Mouse (Mus musculus): ENCODE measurements around the gene Zfp618. TPM values are rescaled to one million over a fixed set of nuclear protein-coding genes. Genes with fewer than 3 reads are reported as not detected.
A peak's percentile ranks its signal among the peaks of the same experiment; 100 is the strongest.

Gene Zfp618
- polyA plus RNA-seq, 1 experiment from 2014 or later: 6.7 TPM

DNA sequence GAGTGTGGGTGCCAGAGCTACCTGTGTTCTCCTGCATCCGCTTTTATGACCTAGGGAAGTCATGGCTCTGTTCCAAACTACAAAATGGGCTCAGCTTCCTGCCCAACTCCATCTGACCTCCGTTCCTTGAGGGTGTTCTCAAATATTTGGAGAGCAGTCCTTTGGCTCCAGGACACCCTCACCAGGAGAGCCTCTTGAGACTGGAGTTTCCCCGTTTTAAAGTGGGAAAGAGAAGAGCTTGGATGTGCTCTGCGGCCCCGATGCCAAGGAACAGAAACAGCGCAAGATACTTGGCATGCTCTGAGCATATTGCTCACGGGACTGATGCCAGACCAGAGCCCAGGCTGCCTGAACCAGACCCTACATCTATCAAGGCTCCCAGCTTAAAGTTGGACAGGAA, 113.8 kb downstream of the Zfp618 start:
- 53% methylated on average over 7 of the region's 7 CpGs for WGBS
- peaks cover 3% of the 10 kb centered on the region; the same call in 1 of the 2 replicates for H3K36me3 ChIP-seq (ENCODE audit: control insufficient read depth, insufficient read depth, low read length)
- DNase-seq (ENCODE audit: low spot score): no peak

DNA sequence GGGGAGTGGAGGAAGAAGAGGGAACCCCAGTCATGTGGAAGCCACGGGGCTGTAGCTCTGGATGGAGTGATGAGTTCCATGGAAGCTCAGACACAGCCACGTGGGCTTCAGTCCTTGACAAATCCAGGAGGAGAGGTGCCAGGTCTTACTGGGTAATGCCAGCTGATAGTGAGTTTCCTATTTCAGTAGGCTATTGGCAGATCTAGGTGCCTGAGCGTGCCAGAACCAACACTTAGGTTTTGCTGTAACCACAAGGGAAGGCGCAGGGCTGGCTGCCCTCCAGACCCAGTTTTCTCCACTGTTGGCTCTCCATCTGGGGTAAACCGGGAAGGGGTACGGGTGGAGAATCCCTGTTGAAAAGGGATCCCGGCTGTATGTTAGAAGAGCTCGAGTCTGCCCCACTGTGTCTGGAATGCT, 119.1 kb downstream of the Zfp618 start:
- no peaks in the 10 kb centered on the region for H3K27me3 ChIP-seq (ENCODE audit: control insufficient read depth, insufficient read depth, low read length)
- ATAC-seq (ENCODE audit: low FRiP score, low TSS enrichment): no peak
- H3K36me3 ChIP-seq (ENCODE audit: control insufficient read depth, insufficient read depth, low read length): peaks cover 3% of the 10 kb centered on the region; the same call in 1 of the 2 replicates
- H3K9ac ChIP-seq (ENCODE audit: low read length): no peak overlapping the region
- H3K4me1 ChIP-seq (replicated peaks; ENCODE audit: control insufficient read depth, insufficient read depth): no peaks in the 10 kb centered on the region
- WGBS: 74% methylated on average over 8 of the region's 8 CpGs
- no peak for TF ChIP-seq EP300 (optimal IDR thresholded peaks at IDR 0.05)
- peak; percentile 47 for TF ChIP-seq CTCF (IDR thresholded peaks at IDR 0.05; ENCODE audit: low read depth)
- no peak for DNase-seq (ENCODE audit: low spot score)
- no peak overlapping the region for H3K4me3 ChIP-seq (ENCODE audit: low read depth, low read length)
- no peak overlapping the region for H3K27ac ChIP-seq (replicated peaks)
- no peaks in the 10 kb centered on the region for H3K9me3 ChIP-seq (ENCODE audit: control insufficient read depth, low read length)
- H3K4me2 ChIP-seq (replicated peaks; ENCODE audit: low read depth): no peak overlapping the region

More for the DNA sequence above, 113.8 kb downstream of the Zfp618 start:
- H3K27ac ChIP-seq (replicated peaks): no peak overlapping the region
- H3K9me3 ChIP-seq (ENCODE audit: control insufficient read depth, low read length): no peaks in the 10 kb centered on the region
- 0 out of 2 replicates have a peak overlapping the region, but pooled peaks have one; percentile 8 for H3K9ac ChIP-seq (ENCODE audit: low read length)
- no peaks in the 10 kb centered on the region for H3K27me3 ChIP-seq (ENCODE audit: control insufficient read depth, insufficient read depth, low read length)
- no peak overlapping the region for H3K4me2 ChIP-seq (replicated peaks; ENCODE audit: low read depth)
- H3K4me1 ChIP-seq (replicated peaks; ENCODE audit: control insufficient read depth, insufficient read depth): no peaks in the 10 kb centered on the region
- H3K4me3 ChIP-seq (ENCODE audit: low read depth, low read length): no peak overlapping the region
- ATAC-seq (ENCODE audit: low FRiP score, low TSS enrichment): no peak
- TF ChIP-seq CTCF (IDR thresholded peaks at IDR 0.05; ENCODE audit: low read depth): no peak
- TF ChIP-seq EP300 (optimal IDR thresholded peaks at IDR 0.05): no peak

DNA sequence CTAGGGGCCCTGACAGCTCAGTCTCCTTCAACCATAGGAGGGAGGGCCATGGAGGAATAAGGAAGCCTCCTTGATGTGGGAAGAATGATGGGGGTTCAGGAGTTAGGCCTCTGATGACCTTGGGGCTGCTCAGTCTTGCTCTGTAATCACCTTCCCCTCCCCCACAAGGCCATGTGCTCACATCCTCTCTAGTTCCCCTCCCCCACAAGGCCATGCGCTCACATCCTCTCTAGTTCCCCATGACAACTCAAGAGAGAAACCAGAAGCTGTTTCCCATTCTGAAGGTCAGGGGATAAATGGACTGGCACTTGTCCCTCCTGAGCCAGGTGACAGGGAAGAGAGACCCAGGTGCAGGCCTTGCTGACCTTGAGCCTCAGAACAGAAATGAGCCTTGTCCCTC, 124.1 kb downstream of the Zfp618 start:
- no peak for ATAC-seq (ENCODE audit: low FRiP score, low TSS enrichment)
- TF ChIP-seq EP300 (optimal IDR thresholded peaks at IDR 0.05) (no peak), CTCF (IDR thresholded peaks at IDR 0.05; ENCODE audit: low read depth) (no peak)
- H3K9ac ChIP-seq (ENCODE audit: low read length): no peak overlapping the region
- H3K9me3 ChIP-seq (ENCODE audit: control insufficient read depth, low read length): no peaks in the 10 kb centered on the region
- 64% methylated on average over 1 of the region's 1 CpGs for WGBS
- H3K4me3 ChIP-seq (ENCODE audit: low read depth, low read length): no peak overlapping the region
- no peaks in the 10 kb centered on the region for H3K4me1 ChIP-seq (replicated peaks; ENCODE audit: control insufficient read depth, insufficient read depth)
- DNase-seq (ENCODE audit: low spot score): no peak
- H3K4me2 ChIP-seq (replicated peaks; ENCODE audit: low read depth): no peak overlapping the region
- no peaks in the 10 kb centered on the region for H3K27me3 ChIP-seq (ENCODE audit: control insufficient read depth, insufficient read depth, low read length)
- no peaks in the 10 kb centered on the region for H3K36me3 ChIP-seq (ENCODE audit: control insufficient read depth, insufficient read depth, low read length)
- H3K27ac ChIP-seq (replicated peaks): no peak overlapping the region

DNA sequence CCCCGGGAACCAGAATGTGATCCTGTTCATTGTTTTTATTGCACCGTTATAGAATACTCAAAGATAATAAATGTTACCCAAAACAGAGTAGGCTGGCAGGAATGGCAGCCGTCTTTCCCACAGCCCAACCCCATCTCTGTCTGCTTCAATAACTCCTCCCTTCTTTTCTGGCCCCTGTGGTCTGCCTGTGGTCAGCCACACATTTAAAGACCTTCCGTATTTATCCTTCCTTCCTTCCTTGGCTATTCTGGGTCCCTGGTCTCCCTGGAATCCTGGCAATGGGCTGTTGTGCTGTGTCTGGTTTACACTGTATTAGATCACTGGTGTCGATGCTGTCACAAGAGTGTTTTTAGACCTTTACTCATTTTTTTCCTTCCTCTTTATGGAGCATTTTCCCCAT, 125.8 kb downstream of the Zfp618 start:
- H3K4me2 ChIP-seq (replicated peaks; ENCODE audit: low read depth): no peak overlapping the region
- no peak overlapping the region for H3K27ac ChIP-seq (replicated peaks)
- WGBS: 77% methylated on average over 5 of the region's 5 CpGs
- no peak overlapping the region for H3K9ac ChIP-seq (ENCODE audit: low read length)
- H3K4me1 ChIP-seq (replicated peaks; ENCODE audit: control insufficient read depth, insufficient read depth): no peaks in the 10 kb centered on the region
- DNase-seq (ENCODE audit: low spot score) (no peak), ATAC-seq (ENCODE audit: low FRiP score, low TSS enrichment) (no peak)
- H3K9me3 ChIP-seq (ENCODE audit: control insufficient read depth, low read length): no peaks in the 10 kb centered on the region
- H3K27me3 ChIP-seq (ENCODE audit: control insufficient read depth, insufficient read depth, low read length): no peaks in the 10 kb centered on the region
- H3K36me3 ChIP-seq (ENCODE audit: control insufficient read depth, insufficient read depth, low read length): no peaks in the 10 kb centered on the region
- TF ChIP-seq CTCF (IDR thresholded peaks at IDR 0.05; ENCODE audit: low read depth) (no peak), EP300 (optimal IDR thresholded peaks at IDR 0.05) (no peak)
- no peak overlapping the region for H3K4me3 ChIP-seq (ENCODE audit: low read depth, low read length)

DNA sequence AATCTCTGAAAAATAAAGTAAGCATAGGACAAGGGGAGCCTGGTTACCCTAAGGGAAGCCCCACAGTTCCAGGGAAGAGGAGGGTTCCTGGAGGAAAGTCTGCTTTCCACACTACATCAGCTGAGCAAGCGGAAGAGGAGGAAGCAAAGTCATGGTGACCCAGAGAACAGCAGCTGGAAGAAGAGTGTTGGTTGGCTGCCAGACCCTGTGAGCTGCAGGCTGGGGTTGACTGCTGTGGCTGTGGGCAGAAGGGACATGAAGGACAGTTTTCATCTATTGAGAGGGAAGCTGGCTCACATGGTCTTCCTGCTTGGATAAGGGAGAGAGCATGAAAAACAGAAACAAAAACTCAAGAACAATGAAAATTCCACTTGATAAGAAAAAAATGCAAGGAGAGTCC, 132.2 kb downstream of the Zfp618 start:
- ATAC-seq (ENCODE audit: low FRiP score, low TSS enrichment) (0 out of 2 replicates have a peak, but pooled peaks have one; percentile 10), DNase-seq (ENCODE audit: low spot score) (no peak)
- Histone ChIP-seq H3K27me3 (ENCODE audit: control insufficient read depth, insufficient read depth, low read length) (no peaks in the 10 kb centered on the region), H3K4me2 (replicated peaks; ENCODE audit: low read depth) (no peak overlapping the region), H3K4me1 (replicated peaks; ENCODE audit: control insufficient read depth, insufficient read depth) (no peaks in the 10 kb centered on the region), H3K36me3 (ENCODE audit: control insufficient read depth, insufficient read depth, low read length) (0 out of 2 replicates have a peak, but pooled peaks cover 2% of the 10 kb centered on the region), H3K9me3 (ENCODE audit: control insufficient read depth, low read length) (0 out of 2 replicates have a peak, but pooled peaks cover 2% of the 10 kb centered on the region), H3K4me3 (ENCODE audit: low read depth, low read length) (no peak overlapping the region), H3K9ac (ENCODE audit: low read length) (no peak overlapping the region), H3K27ac (replicated peaks) (no peak overlapping the region)
- WGBS: 56% methylated on average over 1 of the region's 1 CpGs
- TF ChIP-seq EP300 (optimal IDR thresholded peaks at IDR 0.05) (no peak), CTCF (IDR thresholded peaks at IDR 0.05; ENCODE audit: low read depth) (no peak)

DNA sequence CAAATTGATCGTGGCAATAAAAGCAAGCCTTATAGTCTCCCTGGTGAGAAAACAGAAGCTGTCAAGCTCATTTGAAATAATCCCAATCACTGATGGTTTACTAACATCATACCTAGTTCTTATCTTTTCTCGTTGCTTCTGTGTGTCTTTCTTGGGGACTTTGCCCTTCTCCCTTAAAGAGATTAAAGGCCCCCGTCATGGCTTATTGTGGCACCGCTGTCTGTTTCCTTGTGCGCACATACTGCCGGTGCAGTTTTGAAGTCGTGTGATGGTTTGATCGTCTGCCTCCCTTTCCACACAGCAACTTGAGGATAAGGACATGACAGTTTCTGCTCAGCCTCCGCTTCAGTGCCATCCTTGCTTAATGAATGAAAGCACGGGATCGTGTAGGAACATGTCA, 135.1 kb downstream of the Zfp618 start:
- ATAC-seq (ENCODE audit: low FRiP score, low TSS enrichment) (no peak), DNase-seq (ENCODE audit: low spot score) (no peak)
- Histone ChIP-seq H3K9ac (ENCODE audit: low read length) (no peak overlapping the region), H3K9me3 (ENCODE audit: control insufficient read depth, low read length) (0 out of 2 replicates have a peak, but pooled peaks cover 2% of the 10 kb centered on the region), H3K4me3 (ENCODE audit: low read depth, low read length) (no peak overlapping the region), H3K27ac (replicated peaks) (no peak overlapping the region), H3K4me1 (replicated peaks; ENCODE audit: control insufficient read depth, insufficient read depth) (no peaks in the 10 kb centered on the region), H3K4me2 (replicated peaks; ENCODE audit: low read depth) (no peak overlapping the region), H3K36me3 (ENCODE audit: control insufficient read depth, insufficient read depth, low read length) (0 out of 2 replicates have a peak, but pooled peaks cover 2% of the 10 kb centered on the region), H3K27me3 (ENCODE audit: control insufficient read depth, insufficient read depth, low read length) (no peaks in the 10 kb centered on the region)
- no peak for TF ChIP-seq EP300 (optimal IDR thresholded peaks at IDR 0.05)
- TF ChIP-seq CTCF (IDR thresholded peaks at IDR 0.05; ENCODE audit: low read depth): no peak
- WGBS: 83% methylated on average over 11 of the region's 11 CpGs
